Mouse (Mus musculus): Measurements from ENCODE around the gene Slco1a6. TPM values are rescaled to one million over a fixed set of nuclear protein-coding genes. Genes with fewer than 3 reads are reported as not detected.
A peak's percentile ranks its signal among the peaks of the same experiment; 100 is the strongest.
"Not testable (repeated sequence)": the region's sequence is repeated elsewhere in the genome, so short reads cannot be mapped to it uniquely, and the experiment has no call there.

Gene Slco1a6
- polyA plus RNA-seq, 1 experiment from 2014 or later = not detected

DNA sequence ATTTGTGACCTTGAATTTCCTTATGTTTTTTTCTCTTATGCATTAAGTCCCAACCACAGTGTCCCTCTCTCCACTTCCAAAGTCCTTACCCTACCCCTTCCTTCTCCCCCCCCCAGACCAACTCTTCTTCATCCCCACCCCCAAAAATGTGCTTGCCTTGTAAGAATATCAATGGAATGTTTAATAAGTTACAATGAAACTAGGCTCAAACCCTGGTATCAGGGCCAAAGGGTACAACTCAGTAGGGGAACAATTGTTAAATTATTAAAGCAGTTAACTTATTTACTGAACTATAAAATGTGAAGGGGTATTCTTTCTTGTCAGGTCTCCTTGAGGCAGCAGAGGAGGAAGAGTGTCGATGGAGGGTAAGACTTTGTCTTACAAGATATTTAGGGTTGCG is 47.1 kb downstream of the Slco1a6 start:
- H3K9ac ChIP-seq = no peak overlapping the region
- 93% methylated on average over 2 of the region's 2 CpGs for WGBS
- no peak overlapping the region for H3K4me3 ChIP-seq (replicated peaks)
- no peaks in the 10 kb centered on the region for H3K9me3 ChIP-seq
- ATAC-seq (ENCODE audit: low FRiP score) = no peak
- H3K27me3 ChIP-seq = no peaks in the 10 kb centered on the region
- H3K4me1 ChIP-seq = no peaks in the 10 kb centered on the region
- H3K4me2 ChIP-seq = no peak overlapping the region
- no peak overlapping the region for H3K27ac ChIP-seq
- H3K36me3 ChIP-seq (replicated peaks) = no peaks in the 10 kb centered on the region

DNA sequence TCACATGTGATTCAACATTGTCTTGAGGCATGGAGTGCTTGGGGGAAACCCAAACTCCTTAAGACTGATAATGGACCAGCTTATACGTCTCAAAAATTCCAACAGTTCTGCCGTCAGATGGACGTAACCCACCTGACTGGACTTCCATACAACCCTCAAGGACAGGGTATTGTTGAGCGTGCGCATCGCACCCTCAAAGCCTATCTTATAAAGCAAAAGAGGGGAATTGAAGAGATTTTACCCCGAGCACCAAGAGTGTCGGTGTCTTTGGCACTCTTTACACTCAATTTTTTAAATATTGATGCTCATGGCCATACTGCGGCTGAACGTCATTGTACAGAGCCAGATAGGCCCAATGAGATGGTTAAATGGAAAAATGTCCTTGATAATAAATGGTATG is 54.2 kb downstream of the Slco1a6 start:
- ATAC-seq (ENCODE audit: low FRiP score); H3K27ac ChIP-seq; H3K4me3 ChIP-seq (replicated peaks); H3K9me3 ChIP-seq; H3K36me3 ChIP-seq (replicated peaks); H3K4me2 ChIP-seq; H3K9ac ChIP-seq; H3K27me3 ChIP-seq; H3K4me1 ChIP-seq: not testable (repeated sequence)
- WGBS = 98% methylated on average over 7 of the region's 10 CpGs

DNA sequence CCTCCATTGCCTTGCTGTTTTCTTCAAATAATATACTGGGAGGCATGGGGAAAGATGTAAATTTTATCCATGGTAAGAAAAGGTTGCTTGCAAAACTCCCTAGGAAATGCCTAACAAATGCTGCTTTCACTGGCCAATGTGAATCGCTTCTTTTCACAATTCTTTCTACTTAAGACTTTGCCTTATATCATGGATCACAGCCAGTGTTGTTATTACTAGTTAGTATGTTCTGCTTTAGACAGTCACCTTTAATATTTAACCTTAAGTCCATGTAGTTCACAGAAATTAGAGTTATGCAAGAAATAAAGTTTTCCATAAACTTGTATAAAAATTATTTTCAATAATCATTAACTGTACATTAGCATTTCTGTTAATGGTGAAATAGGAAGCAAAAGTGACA is 60.0 kb downstream of the Slco1a6 start:
- Histone ChIP-seq H3K4me1 (no peaks in the 10 kb centered on the region), H3K27ac (no peak overlapping the region), H3K9me3 (no peaks in the 10 kb centered on the region), H3K4me3 (replicated peaks) (no peak overlapping the region), H3K36me3 (replicated peaks) (no peaks in the 10 kb centered on the region), H3K9ac (no peak overlapping the region), H3K27me3 (no peaks in the 10 kb centered on the region), H3K4me2 (no peak overlapping the region)
- 100% methylated on average over 1 of the region's 1 CpGs for WGBS
- ATAC-seq (ENCODE audit: low FRiP score) = no peak

DNA sequence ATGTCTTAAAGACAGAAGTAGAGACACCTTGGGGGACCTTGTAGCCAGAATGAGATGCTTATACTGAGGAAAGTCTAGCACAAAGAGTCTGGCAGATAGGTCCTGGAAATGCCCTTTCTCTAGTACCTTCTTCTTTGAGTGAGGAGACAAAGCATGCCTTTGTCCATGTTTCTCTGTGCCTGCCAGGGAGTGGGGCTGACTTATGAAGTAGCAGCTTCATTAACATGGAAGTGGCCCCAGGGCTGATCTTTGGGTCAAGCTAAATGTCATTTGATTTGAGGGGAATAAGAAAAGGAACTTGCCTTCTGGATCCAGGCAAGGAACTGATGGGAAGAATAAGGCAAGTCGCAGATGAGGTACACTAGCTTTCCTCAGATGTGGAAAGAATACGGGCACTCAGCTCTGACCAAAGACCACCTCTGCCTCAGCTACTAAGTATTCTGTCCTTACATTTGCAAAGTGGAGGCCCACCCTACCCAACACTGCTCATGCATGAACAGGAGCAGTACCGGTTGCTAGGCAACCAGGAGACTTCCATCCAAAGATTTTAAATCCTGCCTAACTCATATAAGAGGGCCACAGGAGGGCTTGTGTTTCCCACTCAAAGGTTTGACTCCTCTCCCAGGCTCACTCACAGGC is 96.5 kb downstream of the Slco1a6 start:
- H3K4me3 ChIP-seq (replicated peaks) = no peak overlapping the region
- no peak overlapping the region for H3K27ac ChIP-seq
- ATAC-seq (ENCODE audit: low FRiP score) = peak; percentile 92
- 31% methylated on average over 3 of the region's 3 CpGs for WGBS
- peaks cover 13% of the 10 kb centered on the region for H3K4me1 ChIP-seq
- no peaks in the 10 kb centered on the region for H3K9me3 ChIP-seq
- H3K27me3 ChIP-seq = no peaks in the 10 kb centered on the region
- H3K9ac ChIP-seq = no peak overlapping the region
- no peaks in the 10 kb centered on the region for H3K36me3 ChIP-seq (replicated peaks)
- H3K4me2 ChIP-seq = no peak overlapping the region

DNA sequence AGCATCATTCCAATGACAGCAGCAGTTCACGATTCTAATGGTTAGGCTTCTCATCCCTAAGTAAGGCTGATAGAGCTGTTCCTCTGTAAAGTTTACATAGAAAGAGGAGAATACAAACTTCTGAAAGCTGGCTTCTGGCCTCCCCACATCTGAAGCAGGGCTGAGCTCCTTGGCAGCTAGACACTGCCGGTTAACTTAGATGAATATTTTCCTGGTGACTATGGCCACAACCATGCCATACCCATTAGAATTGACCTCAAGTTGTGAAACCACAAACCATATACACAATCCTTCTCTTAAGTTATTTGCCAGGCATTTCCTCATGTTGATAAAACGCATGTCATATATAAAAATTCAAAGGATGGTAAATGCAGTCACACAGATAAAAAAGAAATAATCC is 117.2 kb downstream of the Slco1a6 start:
- Histone ChIP-seq H3K4me3 (replicated peaks) (no peak overlapping the region), H3K27me3 (no peaks in the 10 kb centered on the region), H3K4me2 (no peak overlapping the region), H3K9ac (no peak overlapping the region), H3K36me3 (replicated peaks) (no peaks in the 10 kb centered on the region), H3K27ac (no peak overlapping the region), H3K4me1 (no peaks in the 10 kb centered on the region), H3K9me3 (no peaks in the 10 kb centered on the region)
- 95% methylated on average over 3 of the region's 3 CpGs for WGBS
- no peak for ATAC-seq (ENCODE audit: low FRiP score)

DNA sequence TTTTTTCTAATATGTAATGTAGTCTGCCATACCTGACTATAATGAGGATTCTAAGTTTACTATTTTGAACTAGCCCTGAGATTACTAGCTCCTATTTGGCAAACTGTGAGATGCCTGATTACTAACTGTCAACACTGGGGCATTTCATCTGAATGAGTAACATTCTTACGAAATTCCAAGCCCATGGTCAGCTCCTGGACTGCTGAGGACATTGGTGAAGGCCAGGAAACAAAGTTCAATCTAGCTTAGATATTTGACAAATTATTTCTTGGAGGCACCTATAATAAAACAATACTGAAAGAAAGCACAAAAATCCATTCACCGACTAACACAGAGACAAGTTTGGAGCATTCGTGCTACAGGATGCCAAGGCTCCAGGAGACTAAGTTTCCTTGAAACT is 150.0 kb downstream of the Slco1a6 start:
- H3K4me2 ChIP-seq; ATAC-seq (ENCODE audit: low FRiP score); H3K9me3 ChIP-seq; H3K27ac ChIP-seq; H3K4me1 ChIP-seq; H3K27me3 ChIP-seq; H3K36me3 ChIP-seq (replicated peaks); H3K9ac ChIP-seq; H3K4me3 ChIP-seq (replicated peaks): not testable (repeated sequence)
- 89% methylated on average over 3 of the region's 3 CpGs for WGBS

DNA sequence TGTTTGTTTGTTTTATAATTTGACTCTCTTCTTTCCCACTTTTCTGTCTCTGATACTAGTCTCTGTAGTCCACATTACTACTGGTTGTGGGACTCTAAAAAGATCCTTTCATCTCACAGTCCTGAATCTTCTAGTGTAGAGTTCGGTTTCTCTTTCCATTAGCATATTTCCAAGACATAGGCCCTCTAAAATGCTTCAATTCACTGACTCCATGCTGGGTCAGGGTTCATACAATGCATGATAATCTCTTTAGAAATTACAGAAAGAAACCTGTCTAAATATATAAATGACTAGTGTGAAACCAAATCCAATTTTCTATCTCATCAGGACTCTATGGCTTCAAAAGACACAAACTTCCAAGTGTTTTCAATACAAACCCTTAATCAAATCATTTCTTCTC is 160.6 kb downstream of the Slco1a6 start:
- Histone ChIP-seq H3K27me3 (no peaks in the 10 kb centered on the region), H3K27ac (no peak overlapping the region), H3K4me3 (replicated peaks) (no peak overlapping the region), H3K36me3 (replicated peaks) (no peaks in the 10 kb centered on the region), H3K9me3 (no peaks in the 10 kb centered on the region), H3K4me1 (no peaks in the 10 kb centered on the region), H3K4me2 (no peak overlapping the region), H3K9ac (no peak overlapping the region)
- WGBS = 69% methylated on average over 1 of the region's 1 CpGs
- ATAC-seq (ENCODE audit: low FRiP score) = no peak

DNA sequence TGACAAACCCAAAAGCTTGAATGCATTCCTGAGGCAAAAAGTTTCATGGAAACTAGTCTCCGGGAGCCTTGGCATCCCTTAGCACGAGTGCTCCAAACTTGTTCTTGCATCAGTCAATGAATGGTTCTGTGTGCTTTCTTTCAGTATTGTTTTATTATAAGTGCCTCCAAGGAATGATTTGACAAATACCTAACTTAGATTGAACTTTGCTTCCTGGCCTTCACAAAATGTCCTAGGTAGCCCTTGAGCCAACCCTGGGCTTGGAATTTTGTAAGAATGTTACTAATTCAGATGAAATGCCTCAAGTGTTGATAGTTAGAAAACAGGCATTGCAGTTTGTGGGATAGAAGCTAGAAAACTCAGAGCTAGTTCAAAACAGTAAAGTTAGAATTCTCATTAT is 162.6 kb downstream of the Slco1a6 start:
- Histone ChIP-seq H3K9ac (no peak overlapping the region), H3K4me2 (no peak overlapping the region), H3K4me1 (no peaks in the 10 kb centered on the region), H3K9me3 (no peaks in the 10 kb centered on the region), H3K27ac (no peak overlapping the region), H3K27me3 (no peaks in the 10 kb centered on the region), H3K4me3 (replicated peaks) (no peak overlapping the region), H3K36me3 (replicated peaks) (no peaks in the 10 kb centered on the region)
- ATAC-seq (ENCODE audit: low FRiP score) = no peak
- 89% methylated on average over 2 of the region's 2 CpGs for WGBS

DNA sequence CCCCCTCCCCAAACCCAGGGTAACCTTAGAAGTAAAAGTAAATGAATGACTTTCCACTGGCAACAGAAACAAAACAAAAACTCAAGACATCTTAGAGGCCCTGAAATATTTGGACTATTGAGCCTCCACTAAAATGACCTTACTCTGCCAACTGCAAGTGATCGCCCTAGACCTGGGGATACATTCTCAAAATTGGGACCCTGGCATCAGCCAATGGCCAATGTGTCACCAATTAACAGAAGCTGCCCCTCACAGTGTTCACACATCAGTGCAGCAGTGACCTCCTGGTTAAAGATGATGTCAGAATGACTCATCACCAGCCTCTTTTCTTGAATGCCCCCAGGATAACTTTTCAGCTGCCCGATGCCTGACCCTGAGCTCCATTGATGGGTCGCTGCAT is 166.4 kb downstream of the Slco1a6 start:
- no peak for ATAC-seq (ENCODE audit: low FRiP score)
- Histone ChIP-seq H3K27ac (no peak overlapping the region), H3K9me3 (no peaks in the 10 kb centered on the region), H3K36me3 (replicated peaks) (no peaks in the 10 kb centered on the region), H3K4me1 (no peaks in the 10 kb centered on the region), H3K9ac (no peak overlapping the region), H3K4me3 (replicated peaks) (no peak overlapping the region), H3K27me3 (no peaks in the 10 kb centered on the region), H3K4me2 (no peak overlapping the region)
- 89% methylated on average over 3 of the region's 3 CpGs for WGBS

DNA sequence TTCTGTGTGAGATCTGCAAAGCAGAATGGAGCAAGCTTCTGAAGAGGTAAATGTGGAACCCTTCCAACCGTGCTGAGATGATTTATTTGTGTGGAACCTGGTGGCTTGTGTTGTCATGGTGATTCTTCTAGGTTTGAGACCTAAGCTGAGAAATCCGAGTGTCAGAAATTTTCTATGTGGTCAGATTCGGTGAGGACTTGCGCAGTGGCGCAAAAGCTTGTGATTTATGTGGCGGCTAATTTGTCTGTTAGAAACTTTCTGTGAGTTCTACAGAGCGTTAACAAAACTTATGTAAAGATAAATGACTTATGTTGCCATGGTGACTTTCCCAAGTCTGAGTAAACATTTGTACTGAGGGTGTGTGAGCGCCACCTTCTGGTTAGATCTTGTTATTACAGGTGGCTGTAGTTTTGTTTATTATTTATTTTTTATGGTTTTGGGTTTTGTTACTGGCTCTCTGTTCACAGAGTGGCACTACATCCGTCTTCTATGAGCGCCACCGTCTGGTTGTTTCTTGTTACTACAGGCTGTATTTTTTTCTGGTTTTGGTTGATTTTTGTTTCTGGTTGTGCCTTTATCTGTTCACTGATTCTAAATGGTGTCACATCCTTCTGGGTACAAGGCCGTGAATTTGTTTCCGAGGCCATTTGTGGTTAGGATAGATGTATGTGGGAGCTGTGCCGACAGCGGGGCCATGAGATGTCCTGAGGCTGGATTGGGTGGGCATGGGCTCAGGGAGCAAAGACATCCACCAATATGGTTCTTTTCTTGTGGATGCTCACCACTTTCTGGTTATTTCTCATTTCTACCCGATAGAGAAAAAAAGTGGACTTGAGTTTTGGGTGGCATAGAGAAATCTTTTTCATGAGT is 167.8 kb downstream of the Slco1a6 start:
- no peaks in the 10 kb centered on the region for H3K9me3 ChIP-seq
- no peak overlapping the region for H3K4me2 ChIP-seq
- WGBS = 62% methylated on average over 16 of the region's 16 CpGs
- H3K9ac ChIP-seq = no peak overlapping the region
- H3K4me3 ChIP-seq (replicated peaks) = no peak overlapping the region
- no peaks in the 10 kb centered on the region for H3K36me3 ChIP-seq (replicated peaks)
- H3K27me3 ChIP-seq = no peaks in the 10 kb centered on the region
- H3K4me1 ChIP-seq = no peaks in the 10 kb centered on the region
- no peak overlapping the region for H3K27ac ChIP-seq
- peak; percentile 45; the same call in 1 of the 2 replicates for ATAC-seq (ENCODE audit: low FRiP score)

DNA sequence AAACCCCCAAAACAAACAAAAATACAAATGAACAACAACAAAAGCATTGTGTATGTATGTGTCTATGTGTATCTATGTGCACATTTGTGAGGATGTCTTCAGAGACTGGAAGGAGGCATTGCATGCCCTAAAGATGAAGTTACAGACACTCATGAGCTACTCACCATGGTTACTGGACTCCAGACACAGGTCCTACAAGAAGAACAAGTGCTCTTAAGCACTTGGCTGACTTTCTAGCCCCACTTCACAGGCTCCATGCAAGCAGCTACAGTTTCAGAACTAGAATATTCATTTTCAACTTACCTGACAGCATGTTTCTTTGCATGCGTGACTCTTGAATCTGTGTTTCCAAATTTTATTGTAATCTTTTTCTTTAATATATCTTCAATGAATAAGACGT is 172.6 kb downstream of the Slco1a6 start:
- H3K27ac ChIP-seq = no peak overlapping the region
- H3K4me3 ChIP-seq (replicated peaks) = no peak overlapping the region
- no peaks in the 10 kb centered on the region for H3K27me3 ChIP-seq
- no peaks in the 10 kb centered on the region for H3K4me1 ChIP-seq
- H3K9me3 ChIP-seq = no peaks in the 10 kb centered on the region
- no peak for ATAC-seq (ENCODE audit: low FRiP score)
- WGBS = 83% methylated on average over 2 of the region's 2 CpGs
- H3K9ac ChIP-seq = no peak overlapping the region
- H3K4me2 ChIP-seq = no peak overlapping the region
- no peaks in the 10 kb centered on the region for H3K36me3 ChIP-seq (replicated peaks)

Measured in forebrain, embryonic 12.5 days (tissue).